Mouse (Mus musculus) testis, postnatal 14 days (tissue): Measurements from ENCODE around the gene Vmn1r84.

ENCODE experiments used
- DNase-seq: peaks from one replicate; pipeline ENCODE4 v3.0.0; 2021; ENCODE audit warnings: low spot score

Vmn1r84 gene

DNA sequence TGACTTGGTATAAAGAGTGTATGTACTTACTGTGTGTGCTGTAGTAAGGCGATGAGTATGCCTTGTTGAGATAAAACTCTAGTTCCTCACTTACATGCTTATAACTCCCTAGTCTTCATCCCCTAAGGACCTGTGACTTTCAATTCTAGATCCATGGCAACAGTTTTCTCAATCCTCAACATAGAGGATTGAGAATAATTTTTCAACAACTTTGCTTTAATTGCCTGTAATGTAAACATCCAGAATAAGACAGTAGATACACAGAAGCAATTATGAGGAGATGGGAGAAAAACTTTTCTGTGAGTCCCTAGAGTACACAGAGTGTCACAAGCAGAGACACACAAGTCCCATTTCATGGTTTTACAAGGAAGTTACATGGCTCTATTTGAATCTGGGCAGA, at the start of gene Vmn1r84:
Vmn1r84 (minus strand) TSS at position 101 of the 400 bp plus-strand sequence.
- DNase-seq, result no peak

GRCm38 (mm10) chr7:12329381-12329780, 39.7 kb downstream of the Vmn1r84 start, which contains the start of gene Vmn1r83:
Vmn1r83 (minus strand) TSS chr7:12329481.
- no peak for DNase-seq
